Mouse (Mus musculus) megakaryocyte, embryonic 14.5 days (primary cell): Measurements from ENCODE around the gene Tnfaip8l1.

Source experiments
- FLI1 ChIP-seq: IDR thresholded peaks from 2 replicates; pipeline ENCODE4 v1.6.1; 2012; ENCODE audit warnings: low read length, inconsistent platforms, mixed read lengths
- GATA1 ChIP-seq: IDR thresholded peaks from 3 replicates; pipeline ENCODE4 v1.6.1; 2012; ENCODE audit warnings: mixed read lengths, low read length, inconsistent platforms, borderline replicate concordance

DNA sequence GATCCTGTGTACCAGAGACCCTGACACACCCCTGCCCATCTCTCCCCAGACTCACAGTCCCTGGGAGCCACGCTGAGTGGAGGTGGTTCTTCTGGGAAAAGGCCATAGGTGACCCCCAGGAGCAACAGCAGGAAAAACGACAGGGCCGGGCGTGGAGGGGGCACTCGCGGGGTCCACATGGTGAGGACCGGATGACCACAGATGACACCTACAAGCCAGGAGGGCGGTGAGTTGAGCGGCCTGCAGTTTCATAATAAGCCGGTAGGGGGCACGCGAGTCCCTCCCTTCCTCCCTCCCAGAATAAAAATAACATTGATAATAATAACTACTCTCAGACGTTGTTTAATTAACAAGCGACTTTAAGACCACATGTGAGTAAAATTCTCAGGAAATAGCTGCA, 29.6 kb upstream of the Tnfaip8l1 start:
- TF ChIP-seq GATA1 (no peak), FLI1 (no peak)
